Mouse (Mus musculus) heart, embryonic 12.5 days (tissue): ENCODE results near the gene Pafah1b1. TPM values are rescaled to one million over a fixed set of nuclear protein-coding genes. Genes with fewer than 3 reads are reported as not detected.
A peak's percentile ranks its signal among the peaks of the same experiment; 100 is the strongest.

Experiments used
- ATAC-seq: fragments of 200-750 bp; cut with Nextera tagmentation; 2 replicates; pipeline ENCODE4 v1.8.0; 2017; ENCODE audit warnings: moderate TSS enrichment, moderate library complexity; ENCODE audit not compliant: insufficient number of reproducible peaks, low FRiP score
- H3K27ac ChIP-seq: fragments of 300-500 bp; sonication (generic); 2 replicates; pipeline ENCODE4 v1.5.1; 2016; ENCODE audit warnings: mild to moderate bottlenecking, moderate library complexity; ENCODE audit not compliant: poor library complexity, severe bottlenecking
- H3K27me3 ChIP-seq: fragments of 300-500 bp; sonication (generic); replicated peaks from 2 replicates; pipeline ENCODE4 v1.6.1; 2016; ENCODE audit warnings: mild to moderate bottlenecking, moderate library complexity
- H3K36me3 ChIP-seq: fragments of 300-500 bp; sonication (generic); 2 replicates; pipeline ENCODE4 v1.6.1; 2016; ENCODE audit warnings: mild to moderate bottlenecking, moderate library complexity
- H3K4me1 ChIP-seq: fragments of 300-500 bp; sonication (generic); replicated peaks from 2 replicates; pipeline ENCODE4 v1.6.1; 2016; ENCODE audit warnings: mild to moderate bottlenecking
- H3K4me2 ChIP-seq: fragments of 300-500 bp; sonication (generic); 2 replicates; pipeline ENCODE4 v1.6.1; 2016; ENCODE audit warnings: mild to moderate bottlenecking, moderate library complexity
- H3K4me3 ChIP-seq: fragments of 300-500 bp; sonication (generic); 2 replicates; pipeline ENCODE4 v1.5.1; 2016; ENCODE audit warnings: mild to moderate bottlenecking
- H3K9ac ChIP-seq: fragments of 300-500 bp; sonication (generic); 2 replicates; pipeline ENCODE4 v1.6.1; 2016; ENCODE audit warnings: mild to moderate bottlenecking, moderate library complexity
- H3K9me3 ChIP-seq: fragments of 300-500 bp; sonication (generic); replicated peaks from 2 replicates; pipeline ENCODE4 v1.6.1; 2016; ENCODE audit warnings: mild to moderate bottlenecking, moderate library complexity
- WGBS: fragments of 180-500 bp; shearing (Covaris S2); methylation state at CpG from one replicate; pipeline ENCODE4 v1.1.7; 2016; 5-methylcytosine and 5-hydroxymethylcytosine counted together
- polyA plus RNA-seq: library from polyadenylated mRNA; unstranded; fragments of >200 nt; fragmentation: Nextera tagmentation; extraction: Ambion mirVana; gene quantifications from 2 replicates; pipeline ENCODE4 v1.2.1, GENCODE M21; 2016

Pafah1b1 gene
- polyA plus RNA-seq, 1 experiment from 2014 or later, result 63.4 TPM

GRCm38 (mm10) chr11:74660336-74660735 lies 64.1 kb downstream of the Pafah1b1 start:
- 93% methylated on average over 13 of the region's 13 CpGs for WGBS
- ATAC-seq, result no peak
- Histone ChIP-seq H3K4me3 (no peak overlapping the region), H3K27ac (no peak overlapping the region), H3K27me3 (no peaks in the 10 kb centered on the region), H3K4me2 (no peak overlapping the region), H3K9me3 (no peaks in the 10 kb centered on the region), H3K4me1 (peaks cover 8% of the 10 kb centered on the region; the same call in 1 of the 2 replicates), H3K36me3 (peaks cover 91% of the 10 kb centered on the region), H3K9ac (no peak overlapping the region)

- Histone ChIP-seq H3K4me1 (peaks cover 50% of the 10 kb centered on the region), H3K4me2 (no peak overlapping the region), H3K36me3 (peaks cover 51% of the 10 kb centered on the region), H3K27ac (no peak overlapping the region), H3K27me3 (no peaks in the 10 kb centered on the region), H3K4me3 (no peak overlapping the region), H3K9ac (no peak overlapping the region), H3K9me3 (no peaks in the 10 kb centered on the region)
- 75% methylated on average over 3 of the region's 3 CpGs for WGBS
- no peak for ATAC-seq
Measured at GRCm38 (mm10) chr11:74655941-74656340, 68.5 kb downstream of the Pafah1b1 start.

- peaks cover 65% of the 10 kb centered on the region for H3K4me1 ChIP-seq
- peak overlapping the region; percentile 79 for H3K4me2 ChIP-seq
- H3K36me3 ChIP-seq, result peaks cover 25% of the 10 kb centered on the region
- 36% methylated on average over 6 of the region's 6 CpGs for WGBS
- ATAC-seq, result no peak
- H3K27me3 ChIP-seq, result no peaks in the 10 kb centered on the region
- no peak overlapping the region for H3K4me3 ChIP-seq
- H3K27ac ChIP-seq, result peak overlapping the region; percentile 94
- H3K9me3 ChIP-seq, result no peaks in the 10 kb centered on the region
- peak overlapping the region; percentile 63 for H3K9ac ChIP-seq
Measured at GRCm38 (mm10) chr11:74653385-74653784, 71.1 kb downstream of the Pafah1b1 start.

- Histone ChIP-seq H3K9ac (peak overlapping the region; percentile 63), H3K27ac (peak overlapping the region; percentile 94), H3K9me3 (no peaks in the 10 kb centered on the region), H3K4me1 (peaks cover 68% of the 10 kb centered on the region), H3K4me2 (peak overlapping the region; percentile 79), H3K4me3 (no peak overlapping the region), H3K27me3 (no peaks in the 10 kb centered on the region), H3K36me3 (peaks cover 19% of the 10 kb centered on the region)
- no peak for ATAC-seq
- 75% methylated on average over 4 of the region's 4 CpGs for WGBS
Measured at GRCm38 (mm10) chr11:74652791-74653191, 71.7 kb downstream of the Pafah1b1 start.

GRCm38 (mm10) chr11:74650576-74651100 lies 73.8 kb downstream of the Pafah1b1 start:
- Histone ChIP-seq H3K9ac (peak overlapping the region; percentile 86), H3K4me1 (peaks cover 63% of the 10 kb centered on the region)

GRCm38 (mm10) chr11:74649647-74650551 lies 74.6 kb downstream of the Pafah1b1 start:
- H3K4me3 ChIP-seq, result peak overlapping the region; percentile 78
- peak; percentile 33 for ATAC-seq
- H3K27ac ChIP-seq, result peak overlapping the region; percentile 80
- peak overlapping the region; percentile 79 for H3K4me2 ChIP-seq
- peak overlapping the region; percentile 86 for H3K9ac ChIP-seq
- WGBS, result 2% methylated on average over 48 of the region's 53 CpGs
- 0 out of 2 replicates have a peak, but pooled peaks cover 3% of the 10 kb centered on the region for H3K36me3 ChIP-seq
- no peaks in the 10 kb centered on the region for H3K9me3 ChIP-seq
- H3K4me1 ChIP-seq, result peaks cover 57% of the 10 kb centered on the region
- H3K27me3 ChIP-seq, result no peaks in the 10 kb centered on the region

More at GRCm38 (mm10) chr11:74650576-74651100, 73.8 kb downstream of the Pafah1b1 start:
- WGBS, result 38% methylated on average over 4 of the region's 4 CpGs
- H3K27me3 ChIP-seq, result no peaks in the 10 kb centered on the region
- H3K4me2 ChIP-seq, result peak overlapping the region; percentile 79
- ATAC-seq, result no peak
- H3K36me3 ChIP-seq, result 0 out of 2 replicates have a peak, but pooled peaks cover 3% of the 10 kb centered on the region
- H3K27ac ChIP-seq, result peak overlapping the region; percentile 80
- no peaks in the 10 kb centered on the region for H3K9me3 ChIP-seq
- H3K4me3 ChIP-seq, result peak overlapping the region; percentile 78

- Histone ChIP-seq H3K4me2 (peak within 1 kb of the TSS; percentile 79), H3K9ac (peak within 1 kb of the TSS; percentile 86), H3K9me3 (no peaks in the 10 kb centered on the region), H3K4me1 (peaks cover 50% of the 10 kb centered on the region), H3K36me3 (0 out of 2 replicates have a peak, but pooled peaks cover 2% of the 10 kb centered on the region), H3K4me3 (peak within 1 kb of the TSS; percentile 78), H3K27ac (peak within 1 kb of the TSS; percentile 80), H3K27me3 (no peaks in the 10 kb centered on the region)
- WGBS, result under 1% methylated on average over 56 of the region's 58 CpGs
- ATAC-seq, result peak; percentile 95
Measured at GRCm38 (mm10) chr11:74649095-74649646, 75.3 kb downstream of the Pafah1b1 start, which contains the start of gene Cluh. TSS of gene Cluh (plus strand) at chr11:74649495.

GRCm38 (mm10) chr11:74648676-74649075 lies 75.8 kb downstream of the Pafah1b1 start:
- no peaks in the 10 kb centered on the region for H3K9me3 ChIP-seq
- peak overlapping the region; percentile 78 for H3K4me3 ChIP-seq
- peak overlapping the region; percentile 79 for H3K4me2 ChIP-seq
- no peaks in the 10 kb centered on the region for H3K27me3 ChIP-seq
- 2% methylated on average over 1 of the region's 1 CpGs for WGBS
- ATAC-seq, result no peak; the same call in 1 of the 2 replicates
- H3K27ac ChIP-seq, result peak overlapping the region; percentile 55
- H3K9ac ChIP-seq, result peak overlapping the region; percentile 86
- peaks cover 45% of the 10 kb centered on the region for H3K4me1 ChIP-seq
- no peaks in the 10 kb centered on the region for H3K36me3 ChIP-seq

- no peaks in the 10 kb centered on the region for H3K27me3 ChIP-seq
- 87% methylated on average over 1 of the region's 1 CpGs for WGBS
- peaks cover 38% of the 10 kb centered on the region for H3K4me1 ChIP-seq
- no peaks in the 10 kb centered on the region for H3K36me3 ChIP-seq
- no peak overlapping the region for H3K9ac ChIP-seq
- H3K4me3 ChIP-seq, result no peak overlapping the region
- no peaks in the 10 kb centered on the region for H3K9me3 ChIP-seq
- ATAC-seq, result no peak
- no peak overlapping the region for H3K4me2 ChIP-seq
- no peak overlapping the region for H3K27ac ChIP-seq
Measured at GRCm38 (mm10) chr11:74647966-74648365, 76.5 kb downstream of the Pafah1b1 start.

GRCm38 (mm10) chr11:74639628-74640027 lies 84.8 kb downstream of the Pafah1b1 start:
- no peak overlapping the region for H3K4me2 ChIP-seq
- no peaks in the 10 kb centered on the region for H3K36me3 ChIP-seq
- peaks cover 28% of the 10 kb centered on the region for H3K4me1 ChIP-seq
- no peak overlapping the region for H3K4me3 ChIP-seq
- H3K27ac ChIP-seq, result no peak overlapping the region
- H3K27me3 ChIP-seq, result no peaks in the 10 kb centered on the region; the same call in 1 of the 2 replicates
- ATAC-seq, result no peak
- H3K9ac ChIP-seq, result no peak overlapping the region; the same call in 1 of the 2 replicates
- 50% methylated on average over 1 of the region's 1 CpGs for WGBS
- H3K9me3 ChIP-seq, result no peaks in the 10 kb centered on the region
